Mouse (Mus musculus) heart, embryonic 14.5 days (tissue): ENCODE results near the gene Tec. TPM values are rescaled to one million over a fixed set of nuclear protein-coding genes. Genes with fewer than 3 reads are reported as not detected.

Source experiments
- ATAC-seq: fragments of 200-750 bp; cut with Nextera tagmentation; 2 replicates; pipeline ENCODE4 v1.8.0; 2017; ENCODE audit warnings: low read depth, moderate TSS enrichment; ENCODE audit not compliant: insufficient number of reproducible peaks, insufficient read depth, low FRiP score
- H3K27ac ChIP-seq, 2 experiments: fragments of 200-500 bp in 1 of 2; fragments of 300-500 bp in 1 of 2; sonication (generic) in 1 of 2; replicated peaks in 1 of 2; 2 replicates each; pipeline ENCODE4 v1.5.1; 2012 to 2014; ENCODE audit warnings: low read depth in 2 of 2, low read length in 2 of 2, control low read depth in 1 of 2, mild to moderate bottlenecking in 1 of 2, mixed read lengths in 1 of 2; ENCODE audit not compliant: control insufficient read depth in 1 of 2, insufficient read depth in 1 of 2
- H3K27me3 ChIP-seq: fragments of 300-500 bp; sonication (generic); 2 replicates; pipeline ENCODE4 v1.6.1; 2014; ENCODE audit warnings: mild to moderate bottlenecking, low read length, control low read depth; ENCODE audit not compliant: control insufficient read depth, insufficient read depth
- H3K36me3 ChIP-seq: fragments of 300-500 bp; sonication (generic); 2 replicates; pipeline ENCODE4 v1.6.1; 2014; ENCODE audit warnings: mild to moderate bottlenecking, control low read depth, low read length, mixed read lengths; ENCODE audit not compliant: control insufficient read depth, insufficient read depth
- H3K4me1 ChIP-seq, 2 experiments: fragments of 200-500 bp in 1 of 2; fragments of 300-500 bp in 1 of 2; sonication (generic) in 1 of 2; 2 replicates each; pipeline ENCODE4 v1.6.1; 2012 to 2014; ENCODE audit warnings: low read length in 2 of 2, control low read depth in 1 of 2, mixed read lengths in 1 of 2; ENCODE audit not compliant: control insufficient read depth in 2 of 2, insufficient read depth in 2 of 2
- H3K4me2 ChIP-seq: fragments of 300-500 bp; sonication (generic); 2 replicates; pipeline ENCODE4 v1.6.1; 2014; ENCODE audit warnings: mild to moderate bottlenecking, low read length
- H3K4me3 ChIP-seq, 2 experiments: fragments of 200-500 bp in 1 of 2; fragments of 300-500 bp in 1 of 2; sonication (generic) in 1 of 2; 2 replicates each; pipeline ENCODE4 v1.5.1; 2012 to 2014; ENCODE audit warnings: low read length in 2 of 2, mild to moderate bottlenecking in 2 of 2, control low read depth in 1 of 2, low read depth in 1 of 2, moderate library complexity in 1 of 2; ENCODE audit not compliant: control insufficient read depth in 1 of 2, insufficient read depth in 1 of 2
- H3K9ac ChIP-seq: fragments of 300-500 bp; sonication (generic); 2 replicates; pipeline ENCODE4 v1.6.1; 2014; ENCODE audit warnings: mild to moderate bottlenecking, low read length
- H3K9me3 ChIP-seq: fragments of 300-500 bp; sonication (generic); 2 replicates; pipeline ENCODE4 v1.6.1; 2016; ENCODE audit warnings: low read length, control low read depth; ENCODE audit not compliant: control insufficient read depth
- WGBS: fragments of 180-500 bp; shearing (Covaris S2); extraction: QIAGEN DNeasy Blood & Tissue Kit; methylation state at CpG from one replicate; pipeline ENCODE4 v1.1.7; 2014; 5-methylcytosine and 5-hydroxymethylcytosine counted together
- polyA plus RNA-seq: library from polyadenylated mRNA; unstranded; fragments of >200 nt; fragmentation: Nextera tagmentation; extraction: Ambion mirVana; gene quantifications from 2 replicates; pipeline ENCODE4 v1.2.1, GENCODE M21; 2014

Gene Tec
- polyA plus RNA-seq, 1 experiment from 2014 or later = 17.7 TPM

DNA sequence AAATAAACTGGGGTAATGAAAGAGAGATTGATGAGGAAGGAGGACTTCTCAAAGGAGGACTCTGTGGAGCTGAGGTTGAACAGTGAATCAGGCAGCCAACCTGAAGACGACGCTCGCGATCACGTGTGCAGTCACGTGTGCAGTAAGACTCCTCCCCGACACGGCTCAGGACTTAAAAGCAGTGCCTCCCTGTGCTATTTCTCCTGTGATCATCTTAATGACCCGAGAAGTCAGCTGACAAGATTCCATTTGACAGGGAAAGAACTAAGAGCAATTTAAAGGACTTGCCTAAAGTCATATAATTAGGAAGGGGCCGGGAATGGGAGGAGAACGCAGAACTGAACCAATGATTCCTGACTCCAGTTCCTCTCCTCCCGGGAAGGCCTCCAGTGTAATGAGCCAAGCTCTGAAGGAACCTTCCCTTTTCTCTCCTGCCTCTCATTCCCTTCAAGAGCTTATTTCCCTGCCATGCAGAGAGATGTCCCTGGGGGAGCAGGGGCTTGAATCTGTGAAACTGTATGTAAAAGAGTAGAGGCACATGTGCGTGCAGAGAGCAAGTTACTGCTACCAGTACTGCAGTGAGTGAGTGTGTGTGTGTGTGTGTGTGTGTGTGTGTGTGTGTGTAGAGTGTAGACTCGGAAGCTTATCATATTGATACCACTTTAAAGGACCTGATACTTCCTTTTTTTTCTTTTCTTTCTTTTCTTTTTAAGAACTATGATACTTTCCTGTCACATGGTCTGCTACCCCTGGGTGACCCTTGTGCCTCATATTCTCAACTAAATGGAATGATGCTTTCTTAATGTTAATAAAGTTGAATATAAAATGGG lies 1.7 kb upstream of the Tec start:
- ATAC-seq = no peak

DNA sequence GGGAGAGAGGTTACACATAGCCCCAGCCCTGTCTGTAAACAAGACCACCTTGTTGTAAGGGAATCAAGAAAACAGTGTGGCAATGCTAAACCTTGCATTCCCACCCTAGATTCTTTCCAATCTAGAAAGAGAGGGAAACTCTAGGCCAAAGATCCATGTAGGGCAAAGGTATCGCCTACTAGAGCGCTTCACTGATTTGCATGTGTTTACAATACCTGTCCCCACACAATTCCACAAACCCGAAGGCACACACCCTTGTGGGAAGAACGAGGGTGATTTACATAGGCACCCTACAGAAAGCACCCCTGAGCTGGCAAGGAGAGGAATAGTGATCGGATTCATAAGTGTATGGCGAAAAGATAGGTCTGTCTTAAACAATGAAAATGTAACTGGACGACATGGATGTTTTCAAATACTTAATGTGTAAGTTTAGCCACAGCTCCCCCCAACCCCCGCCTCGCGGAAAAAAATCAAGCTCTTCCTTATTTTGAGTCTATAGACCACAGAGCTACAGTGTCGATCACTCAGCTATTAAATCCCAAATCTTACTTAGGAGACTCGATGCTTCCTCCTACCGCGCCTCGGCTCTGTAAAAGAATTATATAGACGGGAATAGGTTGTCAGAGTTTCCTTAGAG lies 1.1 kb downstream of the Tec start:
- WGBS = 37% methylated on average over 16 of the region's 16 CpGs
- H3K36me3 ChIP-seq = no peaks in the 10 kb centered on the region
- peak overlapping the region; percentile 92 for H3K4me2 ChIP-seq
- no peaks in the 10 kb centered on the region for H3K27me3 ChIP-seq
- peak overlapping the region; percentile 81 for H3K9ac ChIP-seq
- H3K9me3 ChIP-seq = no peaks in the 10 kb centered on the region
- H3K4me1 ChIP-seq = peaks cover 2 to 16% of the 10 kb centered on the region in 2 experiments; a peak in 3 of 4 replicates
- no peak for ATAC-seq
- H3K4me3 ChIP-seq = peak overlapping the region; percentile 67 to 80; a peak in 3 of 4 replicates
- no peak overlapping the region for H3K27ac ChIP-seq

More for the DNA sequence above, 1.7 kb upstream of the Tec start:
- Histone ChIP-seq H3K9me3 (no peaks in the 10 kb centered on the region), H3K4me2 (no peak overlapping the region), H3K27me3 (no peaks in the 10 kb centered on the region), H3K36me3 (no peaks in the 10 kb centered on the region), H3K9ac (no peak overlapping the region), H3K4me3 (no peak overlapping the region), H3K4me1 (peaks cover 0 to 16% of the 10 kb centered on the region in 2 experiments; a peak in 3 of 4 replicates), H3K27ac (no peak overlapping the region)
- 74% methylated on average over 14 of the region's 14 CpGs for WGBS

DNA sequence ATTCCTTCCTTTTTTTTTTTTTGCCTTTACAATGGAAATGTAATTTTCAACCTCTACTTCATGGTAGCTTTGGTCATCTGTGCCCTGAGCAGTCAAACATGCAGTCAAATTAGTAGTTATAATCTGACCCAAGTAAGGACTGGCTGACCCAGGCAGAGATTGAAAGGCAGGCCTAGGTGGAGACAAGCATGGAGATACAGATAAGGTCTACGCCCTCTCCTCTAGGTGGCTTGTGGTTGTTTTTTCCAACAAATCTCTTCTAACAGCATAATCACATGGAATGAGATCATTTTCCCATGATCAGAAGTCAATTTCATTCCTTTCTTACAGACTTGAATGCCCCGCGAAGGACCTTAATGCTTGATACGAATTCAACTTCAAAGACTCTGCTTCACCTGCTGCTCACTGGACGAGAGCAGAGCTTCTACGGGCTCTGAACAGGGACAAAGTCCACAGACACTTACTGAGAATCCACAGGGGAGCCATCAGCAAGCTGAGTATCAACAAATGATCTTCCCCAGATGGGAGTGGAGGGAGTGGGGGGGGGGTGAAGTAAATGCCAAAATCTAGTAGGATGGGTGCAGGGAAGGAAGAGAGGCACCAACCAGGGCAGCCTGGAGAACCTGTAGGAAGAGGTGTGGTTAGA lies 1.9 kb downstream of the Tec start:
- Histone ChIP-seq H3K9me3 (no peaks in the 10 kb centered on the region), H3K4me3 (peak overlapping the region; percentile 3 to 80; a peak in 1 of 4 replicates), H3K36me3 (no peaks in the 10 kb centered on the region), H3K4me2 (peak overlapping the region; percentile 92), H3K9ac (no peak overlapping the region), H3K27ac (no peak overlapping the region), H3K4me1 (peaks cover 2 to 16% of the 10 kb centered on the region in 2 experiments; a peak in 3 of 4 replicates), H3K27me3 (no peaks in the 10 kb centered on the region)
- 65% methylated on average over 6 of the region's 6 CpGs for WGBS
- ATAC-seq = no peak

DNA sequence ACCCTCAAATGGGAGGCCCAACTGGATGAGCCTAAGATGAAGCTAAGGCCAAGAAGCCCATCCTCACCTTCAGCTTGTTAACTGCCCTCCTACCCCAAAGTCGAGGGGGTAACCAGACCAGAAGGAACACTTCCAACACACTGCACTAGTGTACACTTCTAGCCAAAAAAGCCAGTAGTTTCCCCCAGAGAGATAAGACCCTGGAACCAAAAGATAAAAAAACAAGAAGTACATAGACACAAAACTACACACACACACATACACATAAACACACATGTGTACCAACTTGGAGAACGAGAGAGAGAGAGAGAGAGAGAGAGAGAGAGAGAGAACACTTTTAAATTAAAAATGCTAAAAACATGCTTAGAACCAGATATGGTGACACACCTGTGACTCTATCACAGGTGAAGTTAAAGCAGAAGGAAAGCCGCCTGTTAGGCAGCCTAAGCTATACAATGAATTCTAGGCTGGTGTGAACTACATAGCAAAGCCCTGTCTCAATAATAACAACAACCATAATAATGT lies 3.6 kb downstream of the Tec start:
- H3K4me3 ChIP-seq = no peak overlapping the region
- peaks cover 2 to 16% of the 10 kb centered on the region in 2 experiments; a peak in 3 of 4 replicates for H3K4me1 ChIP-seq
- no peaks in the 10 kb centered on the region for H3K36me3 ChIP-seq
- H3K4me2 ChIP-seq = peak overlapping the region; percentile 92; the same call in 1 of the 2 replicates
- WGBS = 68% methylated on average over 3 of the region's 3 CpGs
- no peak for ATAC-seq
- H3K9me3 ChIP-seq = peaks cover 5% of the 10 kb centered on the region
- no peak overlapping the region for H3K9ac ChIP-seq
- H3K27me3 ChIP-seq = no peaks in the 10 kb centered on the region
- no peak overlapping the region for H3K27ac ChIP-seq

DNA sequence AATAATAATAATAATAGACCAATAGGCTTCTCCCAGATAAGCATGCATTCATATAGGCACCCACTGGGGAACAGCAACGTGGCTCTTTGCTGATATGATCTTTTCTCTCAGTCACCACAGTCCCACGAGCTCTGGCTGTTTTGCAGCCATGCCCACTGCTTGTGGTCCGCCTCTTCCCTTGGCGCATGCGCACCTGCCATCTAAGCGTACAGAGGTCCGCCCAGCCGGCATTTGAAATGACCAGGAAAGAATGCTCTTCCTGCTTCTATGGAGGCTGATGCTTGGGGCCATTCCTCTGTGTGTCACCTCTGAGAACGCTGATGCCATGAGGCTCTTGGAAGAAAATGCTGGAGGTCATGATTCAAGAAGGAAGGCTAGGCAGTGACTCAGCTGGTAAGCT lies 5.1 kb downstream of the Tec start:
- WGBS = 87% methylated on average over 9 of the region's 9 CpGs

DNA sequence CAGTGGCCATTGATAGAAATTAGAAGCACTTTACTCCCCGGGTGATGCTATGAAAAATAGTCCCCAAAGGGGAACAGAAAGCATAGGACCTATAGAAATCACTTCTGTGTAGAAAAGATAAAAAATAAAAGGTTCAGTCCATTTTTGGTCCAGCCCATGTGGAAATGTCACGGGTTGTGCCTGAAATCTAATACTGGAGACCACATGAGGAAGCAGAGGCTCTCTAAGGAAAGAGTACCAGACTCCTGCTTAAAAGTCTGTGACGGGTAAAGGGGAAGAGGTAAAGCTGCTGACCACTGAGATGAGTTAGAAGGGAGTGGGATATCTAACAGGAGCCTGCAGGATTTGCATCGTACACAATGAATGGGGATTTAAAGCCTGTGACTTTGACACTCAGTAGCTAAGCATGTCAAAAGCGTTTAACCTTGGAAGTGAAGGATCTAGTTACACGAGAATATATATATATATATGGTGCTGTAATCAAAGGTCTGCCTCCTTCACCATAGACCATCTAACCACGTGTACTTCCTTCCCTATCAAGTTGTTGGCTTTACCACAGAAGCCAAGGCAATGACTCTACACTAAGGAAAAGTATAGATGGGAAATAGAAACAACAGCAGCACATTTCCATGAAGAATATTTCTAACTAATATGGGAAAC lies 6.4 kb downstream of the Tec start:
- WGBS = 65% methylated on average over 7 of the region's 7 CpGs
- no peak overlapping the region for H3K4me3 ChIP-seq
- no peak overlapping the region for H3K27ac ChIP-seq
- peaks cover 2 to 6% of the 10 kb centered on the region in 2 experiments; a peak in 2 of 4 replicates for H3K4me1 ChIP-seq
- no peak overlapping the region for H3K9ac ChIP-seq
- 0 out of 2 replicates have a peak, but pooled peaks cover 4% of the 10 kb centered on the region for H3K36me3 ChIP-seq
- H3K9me3 ChIP-seq = peaks cover 9% of the 10 kb centered on the region
- H3K27me3 ChIP-seq = no peaks in the 10 kb centered on the region
- H3K4me2 ChIP-seq = no peak overlapping the region
- ATAC-seq = no peak

More for the DNA sequence above, 5.1 kb downstream of the Tec start:
- no peak for ATAC-seq
- Histone ChIP-seq H3K4me3 (no peak overlapping the region), H3K4me1 (peaks cover 2 to 10% of the 10 kb centered on the region in 2 experiments; a peak in 2 of 4 replicates), H3K9me3 (peaks cover 9% of the 10 kb centered on the region), H3K4me2 (no peak overlapping the region), H3K36me3 (0 out of 2 replicates have a peak, but pooled peaks cover 4% of the 10 kb centered on the region), H3K27ac (no peak overlapping the region), H3K27me3 (no peaks in the 10 kb centered on the region), H3K9ac (no peak overlapping the region)

DNA sequence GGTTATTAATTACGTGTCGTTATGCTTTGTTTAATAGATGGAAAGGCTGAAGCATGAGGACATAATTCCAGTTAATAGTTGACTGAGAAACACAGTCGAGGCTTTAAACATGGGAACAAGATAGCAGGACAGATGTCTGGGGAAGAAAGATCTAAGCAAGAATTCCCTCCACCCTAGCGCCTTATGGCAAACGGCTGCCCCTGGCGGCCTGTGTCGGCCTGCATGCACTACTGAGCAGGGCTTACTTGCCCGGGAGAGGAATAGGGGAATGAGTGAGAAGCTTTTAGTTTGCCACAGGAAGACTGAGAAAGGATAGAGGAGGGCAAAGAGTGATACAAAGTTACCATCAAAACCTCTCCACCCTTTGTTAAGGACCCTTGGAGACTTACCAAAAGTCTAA lies 7.4 kb downstream of the Tec start:
- H3K4me1 ChIP-seq = peaks cover 5 to 8% of the 10 kb centered on the region in 2 experiments
- 77% methylated on average over 8 of the region's 8 CpGs for WGBS
- no peak for ATAC-seq

More for the DNA sequence above, 7.4 kb downstream of the Tec start:
- H3K4me3 ChIP-seq = no peak overlapping the region
- H3K36me3 ChIP-seq = 0 out of 2 replicates have a peak, but pooled peaks cover 4% of the 10 kb centered on the region
- peaks cover 9% of the 10 kb centered on the region for H3K9me3 ChIP-seq
- no peaks in the 10 kb centered on the region for H3K27me3 ChIP-seq
- H3K27ac ChIP-seq = no peak overlapping the region
- no peak overlapping the region for H3K4me2 ChIP-seq
- H3K9ac ChIP-seq = no peak overlapping the region
